Mouse (Mus musculus) forelimb bud, embryonic 11.5 days (tissue): ENCODE data around the gene Actrt2.

Experiments used
- DNase-seq: peaks from one replicate; pipeline ENCODE4 v3.0.0-alpha.2; 2012; ENCODE audit warnings: low read depth, low spot score

The Actrt2 gene

GRCm38 (mm10) chr4:154667767-154668166 is at the start of gene Actrt2:
Actrt2 (minus strand) TSS chr4:154667867.
- no peak for DNase-seq

DNA sequence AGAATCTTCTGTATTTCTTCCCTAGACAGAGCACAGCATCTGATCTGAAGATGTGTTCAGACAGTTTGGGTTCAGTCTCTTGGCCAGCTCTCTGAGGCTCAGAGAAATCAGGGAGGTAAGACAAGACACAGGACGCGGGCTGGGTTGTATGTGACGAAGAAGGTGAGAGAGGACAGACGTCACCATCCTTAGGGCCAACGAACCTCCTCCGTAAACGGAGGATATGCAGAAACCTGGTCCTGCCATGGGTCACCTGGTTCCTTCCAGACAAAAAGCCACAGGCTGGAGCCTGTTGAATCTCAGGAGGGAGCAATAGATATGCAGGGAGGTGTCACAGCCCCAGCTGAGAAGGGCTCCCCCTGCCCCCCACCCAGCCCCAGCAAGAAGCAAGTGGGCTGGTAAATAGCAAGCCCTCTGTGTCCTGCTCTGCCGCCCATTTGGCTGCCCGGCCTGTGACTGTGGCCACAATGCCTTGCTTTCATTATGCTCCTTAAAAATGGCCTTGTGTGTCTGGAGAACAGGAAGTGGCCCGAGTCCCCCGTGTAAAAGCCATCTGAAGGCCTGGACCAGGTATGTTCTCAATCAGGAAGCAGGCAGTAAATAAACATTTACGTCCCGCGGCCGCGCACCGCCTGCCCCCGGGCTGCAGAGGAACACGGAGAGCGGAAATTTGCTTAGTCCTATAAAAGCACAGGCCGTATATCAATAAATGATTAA is 41.9 kb upstream of the Actrt2 start:
- DNase-seq, result peak; percentile 90

DNA sequence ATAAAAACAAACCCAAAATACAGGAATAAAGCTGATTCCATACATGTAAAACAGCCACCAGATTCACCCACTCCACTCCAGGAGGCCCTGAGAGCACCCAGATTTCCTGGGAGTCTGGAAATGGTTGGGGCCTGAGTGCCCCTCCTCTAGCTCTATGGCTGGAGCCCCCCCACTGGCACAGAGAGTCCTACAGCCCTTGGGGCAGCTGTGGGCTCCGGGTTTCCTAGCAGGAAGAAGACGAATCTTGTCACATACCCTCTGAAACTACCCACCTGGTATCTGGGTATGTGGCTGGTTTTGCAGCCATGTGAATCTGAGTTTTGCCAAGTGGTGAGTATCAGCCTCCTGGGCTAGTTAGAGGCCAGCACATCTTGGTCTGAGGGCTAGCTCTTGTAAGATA is 41.1 kb upstream of the Actrt2 start:
- DNase-seq, result no peak

- peak; percentile 76 for DNase-seq
Measured at GRCm38 (mm10) chr4:154708223-154708622, 40.6 kb upstream of the Actrt2 start.

GRCm38 (mm10) chr4:154707521-154707920 is 39.9 kb upstream of the Actrt2 start:
- DNase-seq, result no peak

- DNase-seq, result no peak
Measured at GRCm38 (mm10) chr4:154706442-154706841, 38.8 kb upstream of the Actrt2 start.

DNA sequence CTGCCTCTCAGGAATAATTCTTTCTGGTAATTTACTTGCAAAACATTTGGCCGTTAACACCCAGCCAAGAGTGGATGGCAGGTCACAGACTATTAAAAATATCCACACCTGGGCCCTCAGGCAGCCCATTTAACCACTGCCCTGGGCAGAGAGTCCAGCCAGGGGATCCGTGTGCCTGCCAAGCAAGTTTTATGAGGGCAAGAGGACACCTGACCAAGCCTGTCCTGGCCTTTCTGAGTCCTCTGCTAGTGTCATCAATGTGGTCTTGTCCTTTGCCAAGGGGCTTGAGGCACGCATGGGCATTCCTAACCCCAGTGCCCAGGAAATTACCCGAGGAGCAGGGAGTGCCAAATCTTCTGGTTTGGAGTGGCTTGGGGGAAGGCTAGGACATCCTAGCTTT is 38.0 kb upstream of the Actrt2 start:
- no peak for DNase-seq

- DNase-seq, result no peak
Measured at GRCm38 (mm10) chr4:154705056-154705455, 37.4 kb upstream of the Actrt2 start.

DNA sequence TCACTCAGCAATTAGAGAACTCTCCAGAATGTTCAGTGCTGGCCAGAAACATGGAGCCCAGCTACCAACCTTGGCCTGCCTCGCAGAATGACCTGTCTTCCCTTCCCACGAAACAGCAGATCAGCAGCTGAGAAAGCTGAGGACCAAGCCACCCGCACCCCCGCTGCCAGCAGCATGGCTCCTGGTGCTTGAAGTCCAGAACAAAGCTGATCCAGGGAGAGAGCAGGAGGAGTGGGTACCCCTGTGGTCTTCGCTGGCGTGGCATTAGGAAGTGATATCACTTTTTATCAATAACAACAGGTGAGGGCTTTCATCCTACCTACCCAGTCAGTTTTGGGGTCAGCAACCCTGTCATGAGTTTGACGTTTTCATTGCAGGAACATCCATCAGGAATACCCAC is 36.9 kb upstream of the Actrt2 start:
- DNase-seq, result no peak

DNA sequence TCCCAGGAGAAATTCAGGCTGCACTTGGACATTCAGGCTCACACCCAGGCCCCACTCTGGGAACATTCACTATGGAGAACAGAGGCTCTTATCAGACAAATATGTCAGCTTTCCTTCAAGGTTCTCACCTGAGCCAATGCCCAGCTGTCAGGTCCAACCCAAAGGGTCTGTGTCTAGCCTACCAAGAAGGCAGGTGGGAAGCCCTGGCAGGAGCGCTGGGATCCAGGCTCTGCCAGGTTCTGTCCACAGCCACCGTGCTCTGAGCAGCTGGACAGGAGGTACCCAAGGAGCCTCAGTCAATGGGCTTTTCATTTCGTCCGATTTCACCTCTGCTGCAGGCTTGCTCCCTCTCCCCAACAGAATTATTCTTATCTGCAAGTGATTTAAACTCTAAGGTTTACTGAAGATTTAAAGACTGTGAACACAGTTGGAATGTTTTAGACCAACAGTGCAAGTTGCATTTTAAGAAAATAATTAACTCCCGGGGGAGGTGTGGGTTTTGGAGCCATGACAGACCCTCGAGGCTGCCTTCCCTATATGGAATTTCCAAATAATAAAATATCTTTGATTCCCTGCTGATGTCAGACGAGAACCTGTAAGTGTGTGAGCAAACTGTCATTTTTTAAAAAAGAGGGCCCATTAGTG is 35.9 kb upstream of the Actrt2 start:
- DNase-seq, result peak; percentile 81

DNA sequence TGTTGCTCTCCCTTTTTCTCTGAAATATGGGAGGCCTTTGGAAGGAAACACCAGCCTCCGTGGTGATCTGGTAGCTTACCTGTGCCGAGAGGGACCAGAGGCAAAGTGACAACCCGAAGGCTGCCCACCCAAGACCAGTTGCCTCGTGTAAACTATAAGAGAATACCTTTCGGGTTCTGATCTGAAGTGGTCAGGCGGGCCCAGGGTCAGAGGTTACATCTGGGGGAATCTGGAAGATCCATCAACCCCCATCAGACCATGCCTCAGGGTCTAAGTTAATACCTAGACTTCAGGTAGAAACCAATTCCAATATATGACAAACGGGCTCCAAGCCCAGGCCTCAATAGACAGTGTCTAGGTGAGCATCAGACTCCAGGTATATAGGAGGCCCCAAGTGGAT is 35.3 kb upstream of the Actrt2 start:
- no peak for DNase-seq

DNA sequence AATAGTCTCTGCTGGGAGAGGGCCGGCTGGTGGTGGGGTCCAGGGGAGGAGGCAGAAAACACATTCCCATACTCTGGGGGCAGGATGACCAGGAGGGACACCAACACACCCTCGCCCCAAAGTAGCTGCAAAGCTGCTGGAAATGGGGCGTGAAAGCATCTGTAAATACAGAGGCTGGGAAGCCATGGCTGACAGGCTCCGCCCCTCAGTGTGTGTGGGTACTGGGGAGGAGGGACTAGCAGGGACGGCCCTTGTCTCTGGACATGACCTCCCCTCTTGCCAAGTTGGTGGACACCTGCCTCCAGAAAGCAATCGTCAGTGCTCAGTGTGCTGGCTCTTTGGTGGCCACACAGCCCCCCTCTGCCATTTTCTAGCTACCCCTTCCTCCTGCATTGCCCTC is 34.5 kb upstream of the Actrt2 start:
- DNase-seq, result no peak

GRCm38 (mm10) chr4:154700921-154701412 is 33.3 kb upstream of the Actrt2 start:
- no peak for DNase-seq

GRCm38 (mm10) chr4:154700436-154700835 is 32.8 kb upstream of the Actrt2 start:
- DNase-seq, result no peak

GRCm38 (mm10) chr4:154699236-154699635 is 31.6 kb upstream of the Actrt2 start:
- DNase-seq, result no peak

- no peak for DNase-seq
Measured at GRCm38 (mm10) chr4:154698631-154699030, 31.0 kb upstream of the Actrt2 start.

DNA sequence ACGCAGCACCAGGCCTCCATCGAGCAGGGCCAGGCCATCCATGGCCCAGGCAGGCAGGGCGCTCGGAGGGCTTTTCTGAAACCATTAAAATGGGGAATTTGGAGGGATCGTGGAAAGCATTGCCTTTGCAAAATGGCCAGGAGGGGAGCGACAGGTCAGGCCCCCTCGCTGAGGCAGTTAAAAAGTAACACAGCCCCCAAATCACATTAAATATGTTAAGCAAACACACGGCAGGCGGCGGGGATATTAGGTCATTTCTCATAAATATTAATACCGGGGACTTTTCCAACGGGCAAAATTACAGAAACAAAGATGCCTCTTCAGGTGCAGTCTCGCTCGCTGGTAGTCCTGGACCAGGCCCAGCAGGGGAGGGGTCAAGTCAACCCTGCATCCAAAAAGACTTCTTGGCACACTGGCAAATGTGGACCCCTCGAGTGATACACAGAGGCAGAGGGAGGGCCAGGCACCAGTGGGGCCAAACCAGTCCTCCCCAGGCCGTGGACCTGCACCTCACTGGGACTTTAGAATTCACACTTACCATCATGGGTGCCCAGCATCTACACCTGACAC is 30.4 kb upstream of the Actrt2 start:
- DNase-seq, result no peak

GRCm38 (mm10) chr4:154697476-154697875 is 29.8 kb upstream of the Actrt2 start:
- no peak for DNase-seq

DNA sequence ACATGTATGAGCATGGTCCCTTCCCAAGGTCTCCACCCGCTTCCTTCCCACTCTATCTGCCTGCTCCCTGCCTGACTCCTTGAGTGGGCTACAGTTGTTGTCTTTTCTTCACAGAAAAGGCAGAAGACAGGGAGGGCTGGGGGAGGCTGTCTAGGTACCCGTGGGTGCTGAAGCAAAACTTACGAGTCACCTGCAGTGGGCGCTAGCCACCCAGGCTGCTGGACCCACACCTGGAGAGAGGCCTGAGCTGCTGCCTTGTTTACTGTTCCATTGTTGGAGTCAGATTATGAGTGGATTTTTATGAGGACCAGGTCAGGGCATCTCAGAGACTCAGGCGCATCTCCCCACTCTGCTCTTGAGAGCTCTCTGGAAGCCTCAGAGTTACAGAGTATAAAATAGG is 28.9 kb upstream of the Actrt2 start:
- DNase-seq, result no peak

DNA sequence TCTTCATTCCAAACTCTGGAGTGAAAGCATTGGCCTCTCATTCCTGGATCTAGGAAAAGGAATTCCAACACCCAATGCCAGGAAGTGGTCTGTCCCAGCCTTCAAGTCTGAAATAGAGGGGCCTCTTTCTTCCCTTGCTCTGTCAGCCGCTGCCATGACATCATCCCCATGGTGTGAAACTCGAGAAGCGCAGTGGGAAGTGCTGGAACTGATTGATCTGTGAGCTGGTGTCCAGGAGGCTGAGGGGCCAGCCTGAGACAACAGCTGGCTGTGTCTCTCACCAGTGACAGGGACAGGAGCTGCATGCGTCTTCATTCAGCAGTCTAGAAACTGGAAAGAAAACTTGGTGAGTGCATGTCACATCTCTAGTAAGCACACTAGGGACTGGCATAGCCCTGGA is 28.5 kb upstream of the Actrt2 start:
- DNase-seq, result no peak

DNA sequence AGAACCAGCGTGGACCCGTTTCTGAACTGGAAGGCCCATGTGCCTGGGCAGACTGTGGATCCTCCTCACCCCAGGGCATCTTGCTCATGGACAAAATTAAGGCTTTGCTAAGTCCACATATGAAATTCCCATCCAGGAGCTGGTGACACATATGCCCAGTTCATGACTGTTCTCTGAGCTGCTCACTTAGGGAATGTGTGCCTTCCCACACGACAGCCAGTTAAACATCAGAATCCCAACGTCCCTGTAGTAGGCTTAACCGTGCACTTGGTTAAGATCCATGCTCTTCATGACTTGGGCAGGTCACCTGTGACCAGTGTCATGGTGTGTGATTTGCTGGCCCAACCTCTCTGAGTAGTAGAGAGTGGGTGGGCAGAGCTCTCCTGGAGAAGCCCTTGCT is 26.7 kb upstream of the Actrt2 start:
- no peak for DNase-seq

GRCm38 (mm10) chr4:154693348-154694015 is 25.8 kb upstream of the Actrt2 start:
- peak; percentile 89 for DNase-seq
